Mouse (Mus musculus) embryonic facial prominence, embryonic 10.5 days (tissue): ENCODE data around the gene Myzap. TPM values are rescaled to one million over a fixed set of nuclear protein-coding genes. Genes with fewer than 3 reads are reported as not detected.
A peak's percentile ranks its signal among the peaks of the same experiment; 100 is the strongest.
"Not testable (repeated sequence)": the region's sequence is repeated elsewhere in the genome, so short reads cannot be mapped to it uniquely, and the experiment has no call there.

ENCODE experiments used
- DNase-seq: peaks from one replicate; pipeline ENCODE4 v3.0.0-alpha.2; 2017; ENCODE audit warnings: low spot score
- H3K27ac ChIP-seq: fragments of 300-500 bp; sonication (generic); replicated peaks from 2 replicates; pipeline ENCODE4 v1.5.1; 2016; ENCODE audit warnings: mild to moderate bottlenecking
- H3K27me3 ChIP-seq: fragments of 300-500 bp; sonication (generic); replicated peaks from 2 replicates; pipeline ENCODE4 v1.6.1; 2016; ENCODE audit warnings: low read depth, mild to moderate bottlenecking; ENCODE audit not compliant: poor library complexity, severe bottlenecking
- H3K36me3 ChIP-seq: fragments of 300-500 bp; sonication (generic); replicated peaks from 2 replicates; pipeline ENCODE4 v1.6.1; 2016; ENCODE audit warnings: mild to moderate bottlenecking, moderate library complexity
- H3K4me1 ChIP-seq: fragments of 300-500 bp; sonication (generic); 2 replicates; pipeline ENCODE4 v1.6.1; 2016
- H3K4me3 ChIP-seq: fragments of 300-500 bp; sonication (generic); 2 replicates; pipeline ENCODE4 v1.5.1; 2016; ENCODE audit warnings: mild to moderate bottlenecking, moderate library complexity
- H3K9me3 ChIP-seq: fragments of 300-500 bp; sonication (generic); 2 replicates; pipeline ENCODE4 v1.6.1; 2016; ENCODE audit warnings: mild to moderate bottlenecking
- WGBS: fragments of 180-500 bp; shearing (Covaris S2); methylation state at CpG from one replicate; pipeline ENCODE4 v1.1.7; 2016; 5-methylcytosine and 5-hydroxymethylcytosine counted together
- polyA plus RNA-seq: library from polyadenylated mRNA; unstranded; fragments of >200 nt; fragmentation: Nextera tagmentation; extraction: Ambion mirVana; gene quantifications from 2 replicates; pipeline ENCODE4 v1.2.1, GENCODE M21; 2016

The Myzap gene
- polyA plus RNA-seq, 1 experiment from 2014 or later, result 7.1 TPM

GRCm38 (mm10) chr9:71621968-71622367 lies 29.8 kb upstream of the Myzap start:
- Histone ChIP-seq H3K4me1 (peaks cover 19% of the 10 kb centered on the region), H3K36me3 (no peaks in the 10 kb centered on the region), H3K9me3 (no peaks in the 10 kb centered on the region), H3K27ac (no peak overlapping the region), H3K27me3 (no peaks in the 10 kb centered on the region), H3K4me3 (no peak overlapping the region)
- WGBS, result 86% methylated on average over 4 of the region's 4 CpGs
- no peak for DNase-seq

GRCm38 (mm10) chr9:71620116-71620515 lies 28.0 kb upstream of the Myzap start:
- not testable (repeated sequence) for H3K36me3 ChIP-seq, H3K9me3 ChIP-seq, H3K4me3 ChIP-seq, H3K27ac ChIP-seq, DNase-seq, H3K27me3 ChIP-seq
- H3K4me1 ChIP-seq, result peaks cover 16% of the 10 kb centered on the region
- 84% methylated on average over 5 of the region's 5 CpGs for WGBS

GRCm38 (mm10) chr9:71617363-71617762 lies 25.2 kb upstream of the Myzap start:
- Histone ChIP-seq H3K27me3 (no peaks in the 10 kb centered on the region), H3K9me3 (no peaks in the 10 kb centered on the region), H3K27ac (no peak overlapping the region), H3K36me3 (no peaks in the 10 kb centered on the region), H3K4me1 (peaks cover 8% of the 10 kb centered on the region), H3K4me3 (no peak overlapping the region)
- peak; percentile 55 for DNase-seq
- 51% methylated on average over 8 of the region's 8 CpGs for WGBS

- DNase-seq, result peak; percentile 83
- Histone ChIP-seq H3K4me1 (peaks cover 10% of the 10 kb centered on the region), H3K9me3 (no peaks in the 10 kb centered on the region), H3K4me3 (no peak overlapping the region), H3K27ac (no peak overlapping the region), H3K27me3 (no peaks in the 10 kb centered on the region), H3K36me3 (no peaks in the 10 kb centered on the region)
- 28% methylated on average over 3 of the region's 3 CpGs for WGBS
Observed at GRCm38 (mm10) chr9:71616185-71616584, 24.0 kb upstream of the Myzap start.

- 32% methylated on average over 2 of the region's 2 CpGs for WGBS
Observed at GRCm38 (mm10) chr9:71614643-71615042, 22.5 kb upstream of the Myzap start.

GRCm38 (mm10) chr9:71612981-71613380 lies 20.8 kb upstream of the Myzap start:
- Histone ChIP-seq H3K36me3 (no peaks in the 10 kb centered on the region), H3K27me3 (no peaks in the 10 kb centered on the region), H3K9me3 (no peaks in the 10 kb centered on the region), H3K4me3 (no peak overlapping the region), H3K4me1 (peaks cover 10% of the 10 kb centered on the region), H3K27ac (no peak overlapping the region)
- WGBS, result 92% methylated on average over 6 of the region's 6 CpGs
- DNase-seq, result peak; percentile 41

More at GRCm38 (mm10) chr9:71614643-71615042, 22.5 kb upstream of the Myzap start:
- DNase-seq, result peak; percentile 56
- no peak overlapping the region for H3K4me3 ChIP-seq
- H3K36me3 ChIP-seq, result no peaks in the 10 kb centered on the region
- H3K9me3 ChIP-seq, result no peaks in the 10 kb centered on the region
- H3K4me1 ChIP-seq, result peaks cover 10% of the 10 kb centered on the region
- H3K27ac ChIP-seq, result no peak overlapping the region
- H3K27me3 ChIP-seq, result no peaks in the 10 kb centered on the region

GRCm38 (mm10) chr9:71611876-71612275 lies 19.7 kb upstream of the Myzap start:
- Histone ChIP-seq H3K36me3 (no peaks in the 10 kb centered on the region), H3K27ac (no peak overlapping the region), H3K4me3 (no peak overlapping the region), H3K27me3 (no peaks in the 10 kb centered on the region), H3K9me3 (no peaks in the 10 kb centered on the region), H3K4me1 (peaks cover 10% of the 10 kb centered on the region)
- no peak for DNase-seq
- 76% methylated on average over 4 of the region's 4 CpGs for WGBS

GRCm38 (mm10) chr9:71609010-71609409 lies 16.9 kb upstream of the Myzap start:
- Histone ChIP-seq H3K4me1 (peaks cover 14% of the 10 kb centered on the region), H3K36me3 (no peaks in the 10 kb centered on the region), H3K4me3 (no peak overlapping the region), H3K27ac (no peak overlapping the region), H3K9me3 (no peaks in the 10 kb centered on the region), H3K27me3 (no peaks in the 10 kb centered on the region)
- 79% methylated on average over 6 of the region's 6 CpGs for WGBS
- no peak for DNase-seq

- H3K4me3 ChIP-seq, result no peak overlapping the region
- no peaks in the 10 kb centered on the region for H3K27me3 ChIP-seq
- peaks cover 8% of the 10 kb centered on the region; the same call in 1 of the 2 replicates for H3K4me1 ChIP-seq
- 80% methylated on average over 13 of the region's 13 CpGs for WGBS
- H3K27ac ChIP-seq, result no peak overlapping the region
- no peaks in the 10 kb centered on the region for H3K36me3 ChIP-seq
- peak; percentile 26 for DNase-seq
- no peaks in the 10 kb centered on the region for H3K9me3 ChIP-seq
Observed at GRCm38 (mm10) chr9:71606296-71607057, 14.3 kb upstream of the Myzap start.

GRCm38 (mm10) chr9:71604914-71605635 lies 12.9 kb upstream of the Myzap start:
- no peak overlapping the region for H3K4me3 ChIP-seq
- WGBS, result 46% methylated on average over 6 of the region's 6 CpGs
- H3K27ac ChIP-seq, result 0 out of 2 replicates have a peak overlapping the region, but pooled peaks have one; percentile 2
- peaks cover 8% of the 10 kb centered on the region; the same call in 1 of the 2 replicates for H3K4me1 ChIP-seq
- no peaks in the 10 kb centered on the region for H3K27me3 ChIP-seq
- no peaks in the 10 kb centered on the region for H3K9me3 ChIP-seq
- no peak for DNase-seq
- H3K36me3 ChIP-seq, result no peaks in the 10 kb centered on the region

GRCm38 (mm10) chr9:71599861-71600260 lies 7.7 kb upstream of the Myzap start:
- 86% methylated on average over 7 of the region's 7 CpGs for WGBS

GRCm38 (mm10) chr9:71596888-71597287 lies 4.7 kb upstream of the Myzap start:
- no peak overlapping the region for H3K4me3 ChIP-seq
- no peak overlapping the region for H3K27ac ChIP-seq
- peaks cover 2% of the 10 kb centered on the region for H3K27me3 ChIP-seq
- 56% methylated on average over 6 of the region's 6 CpGs for WGBS
- peaks cover 22% of the 10 kb centered on the region for H3K4me1 ChIP-seq
- no peak for DNase-seq
- H3K36me3 ChIP-seq, result no peaks in the 10 kb centered on the region
- no peaks in the 10 kb centered on the region for H3K9me3 ChIP-seq

More at GRCm38 (mm10) chr9:71599861-71600260, 7.7 kb upstream of the Myzap start:
- no peak overlapping the region for H3K27ac ChIP-seq
- H3K4me1 ChIP-seq, result peaks cover 12% of the 10 kb centered on the region
- no peaks in the 10 kb centered on the region for H3K36me3 ChIP-seq
- no peak overlapping the region for H3K4me3 ChIP-seq
- H3K27me3 ChIP-seq, result no peaks in the 10 kb centered on the region
- no peaks in the 10 kb centered on the region for H3K9me3 ChIP-seq
- no peak for DNase-seq
